Mouse (Mus musculus) heart, adult 2 months (tissue): Measurements from ENCODE around the gene Olfr55. TPM values are rescaled to one million over a fixed set of nuclear protein-coding genes. Genes with fewer than 3 reads are reported as not detected.
"Not testable (repeated sequence)": the region's sequence is repeated elsewhere in the genome, so short reads cannot be mapped to it uniquely, and the experiment has no call there.

Experiments used
- DNase-seq, 2 experiments: peaks; one replicate each; pipeline ENCODE4 v3.0.0; 2021
- H3K27ac ChIP-seq: fragments of 200-600 bp; 2 replicates; pipeline ENCODE4 v1.8.1; 2022
- H3K27me3 ChIP-seq: fragments of 200-500 bp; 2 replicates; pipeline ENCODE4 v1.6.1; 2012; ENCODE audit warnings: mild to moderate bottlenecking, low read length, inconsistent platforms, mixed read lengths; ENCODE audit not compliant: control insufficient read depth, insufficient read depth
- H3K36me3 ChIP-seq: fragments of 200-500 bp; 2 replicates; pipeline ENCODE4 v1.6.1; 2012; ENCODE audit warnings: low read length, inconsistent platforms; ENCODE audit not compliant: control insufficient read depth, insufficient read depth
- H3K4me1 ChIP-seq: fragments of 200-500 bp; 2 replicates; pipeline ENCODE4 v1.6.1; 2011; ENCODE audit warnings: low read length; ENCODE audit not compliant: control insufficient read depth, insufficient read depth
- H3K4me3 ChIP-seq: fragments of 200-600 bp; 2 replicates; pipeline ENCODE4 v1.8.1; 2022
- H3K79me2 ChIP-seq: fragments of 200-500 bp; replicated peaks from 2 replicates; pipeline ENCODE4 v1.6.1; 2012; ENCODE audit warnings: mild to moderate bottlenecking, inconsistent platforms, low read length, moderate library complexity, mixed read lengths; ENCODE audit not compliant: control insufficient read depth, insufficient read depth
- H3K9ac ChIP-seq: fragments of 200-500 bp; 2 replicates; pipeline ENCODE4 v1.6.1; 2012; ENCODE audit warnings: low read depth, mild to moderate bottlenecking, control low read depth, inconsistent platforms, low read length, mixed read lengths
- CTCF ChIP-seq: fragments of 200-600 bp; IDR thresholded peaks from 2 replicates; pipeline ENCODE4 v1.8.1; 2022; ENCODE audit warnings: antibody characterized with exemption, mild to moderate bottlenecking, moderate library complexity
- EP300 ChIP-seq: fragments of 200-500 bp; IDR thresholded peaks from 2 replicates; pipeline ENCODE4 v1.6.1; 2011; ENCODE audit warnings: low read depth, low read length, control low read depth; ENCODE audit not compliant: insufficient read depth
- POLR2A ChIP-seq: fragments of 200-500 bp; IDR thresholded peaks from 2 replicates; pipeline ENCODE4 v1.6.1; 2011; ENCODE audit warnings: mild to moderate bottlenecking, low read depth, low read length, control low read depth; ENCODE audit not compliant: insufficient read depth
- WGBS: fragments of 180-500 bp; shearing (Covaris S2); methylation state at CpG from one replicate; pipeline ENCODE4 v1.1.7; 2018; 5-methylcytosine and 5-hydroxymethylcytosine counted together
- intact Hi-C: fragments of 180-260 bp; cut with DNase I; formaldehyde crosslinking; loops from one replicate; pipeline ENCODE4 v1.15.1; 2025
- long read RNA-seq: library from polyadenylated mRNA; stranded (forward); transcript quantifications from one replicate; pipeline ENCODE4 v2.0.0, GENCODE M21; 2021
- polyA plus RNA-seq: library from polyadenylated mRNA; depleted of rRNA; stranded (reverse); fragments of >200 nt; gene quantifications from 2 replicates; pipeline ENCODE4 v1.2.3, GENCODE M21; 2012; rRNA removed
- total RNA-seq, 2 experiments: library from RNA; stranded (reverse); gene quantifications; 2 replicates each; pipeline ENCODE4 v1.2.3; 2021

Gene Olfr55
- total RNA-seq (not detected), polyA plus RNA-seq (not detected in 2 replicates)
- long read RNA-seq, partial matches to known transcripts: 0 of 1 reads
- long read RNA-seq, other reads (novel, unspliced or antisense): 1 of 1 reads

GRCm38 (mm10) chr17:33168147-33168546 is at the start of gene Olfr55:
Gene Olfr55 (plus strand): TSS chr17:33168447.
- DNase-seq, H3K4me1 ChIP-seq, H3K27ac ChIP-seq, H3K36me3 ChIP-seq, H3K9ac ChIP-seq, H3K27me3 ChIP-seq, H3K79me2 ChIP-seq, H3K4me3 ChIP-seq, intact Hi-C loops: not testable (repeated sequence)
- WGBS: 68% methylated on average over 1 of the region's 1 CpGs

- TF ChIP-seq POLR2A (no peak), EP300 (no peak), CTCF (no peak)
Observed at GRCm38 (mm10) chr17:33124546-33124945, 43.7 kb upstream of the Olfr55 start.

DNA sequence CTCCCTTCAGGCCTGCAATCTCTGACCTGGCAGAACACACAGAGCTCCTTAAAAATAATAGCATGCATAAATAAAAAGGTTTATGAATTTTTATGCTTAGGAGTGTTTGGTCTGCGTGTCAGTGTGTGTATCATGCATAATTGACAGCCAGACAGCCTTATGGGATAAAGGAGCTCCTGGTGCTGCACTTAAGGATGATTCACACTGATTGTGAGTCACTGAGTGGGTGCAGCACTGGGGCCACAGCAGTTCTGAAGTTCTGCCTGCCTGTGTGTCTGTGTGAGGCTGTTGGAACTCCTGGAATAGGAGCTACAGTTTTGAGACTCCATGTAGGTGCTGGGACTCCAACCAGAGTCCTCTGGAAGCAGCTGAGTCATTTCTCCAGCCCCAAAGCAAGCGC is 42.0 kb upstream of the Olfr55 start:
- Histone ChIP-seq H3K27me3 (no peaks in the 10 kb centered on the region), H3K4me3 (no peak overlapping the region), H3K27ac (no peak overlapping the region), H3K79me2 (no peaks in the 10 kb centered on the region), H3K9ac (no peak overlapping the region), H3K4me1 (no peaks in the 10 kb centered on the region), H3K36me3 (no peaks in the 10 kb centered on the region)
- intact Hi-C loops: no loop called here
- WGBS: 51% methylated on average over 2 of the region's 2 CpGs
- no peak for DNase-seq
- no peak for TF ChIP-seq POLR2A
- no peak for TF ChIP-seq CTCF
- TF ChIP-seq EP300: no peak

More at GRCm38 (mm10) chr17:33124546-33124945, 43.7 kb upstream of the Olfr55 start:
- H3K4me3 ChIP-seq: no peak overlapping the region
- no peaks in the 10 kb centered on the region for H3K79me2 ChIP-seq
- no peaks in the 10 kb centered on the region for H3K4me1 ChIP-seq
- no peak overlapping the region for H3K27ac ChIP-seq
- no peaks in the 10 kb centered on the region for H3K27me3 ChIP-seq
- intact Hi-C loops: no loop called here
- H3K9ac ChIP-seq: no peak overlapping the region
- H3K36me3 ChIP-seq: no peaks in the 10 kb centered on the region
- DNase-seq: no peak

- no peak within 1 kb of the TSS for H3K9ac ChIP-seq
Observed at GRCm38 (mm10) chr17:33139261-33139820, 28.9 kb upstream of the Olfr55 start, which contains the start of gene Morc2b. Gene Morc2b (minus strand): TSS chr17:33139683.

DNA sequence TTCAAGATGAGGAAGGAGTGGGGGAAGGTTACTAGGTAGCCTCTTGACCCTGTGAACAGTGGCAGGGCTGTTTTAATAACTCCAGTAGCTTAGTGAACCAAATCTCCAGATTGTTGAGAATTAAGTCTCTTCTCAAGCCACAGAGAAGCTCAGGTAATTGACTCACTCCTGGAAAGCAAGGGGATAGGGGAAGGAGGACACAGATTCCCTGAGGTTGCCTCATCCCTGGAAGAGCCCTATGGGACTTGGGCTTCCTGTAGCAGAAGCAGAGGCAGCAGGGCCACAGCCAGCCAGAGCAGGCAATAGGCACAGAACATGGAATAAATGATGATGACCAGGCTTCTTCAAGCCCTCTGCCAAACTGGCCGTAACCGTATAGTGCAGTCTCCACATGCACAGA is 22.8 kb downstream of the Olfr55 start, which contains the start of gene Olfr239:
TSS of gene Olfr239 (plus strand) at position 301 of the 400 bp plus-strand sequence.
- DNase-seq, H3K27me3 ChIP-seq, H3K79me2 ChIP-seq, H3K4me3 ChIP-seq, H3K27ac ChIP-seq, H3K36me3 ChIP-seq, H3K4me1 ChIP-seq, H3K9ac ChIP-seq, intact Hi-C loops: not testable (repeated sequence)
- WGBS: no CpG with 5 or more reads among the region's 2 CpGs

More at GRCm38 (mm10) chr17:33139261-33139820, 28.9 kb upstream of the Olfr55 start, which contains the start of gene Morc2b:
- Histone ChIP-seq H3K27me3 (0 out of 2 replicates have a peak, but pooled peaks cover 2% of the 10 kb centered on the region), H3K79me2 (no peaks in the 10 kb centered on the region), H3K4me3 (no peak within 1 kb of the TSS), H3K4me1 (no peaks in the 10 kb centered on the region), H3K27ac (no peak within 1 kb of the TSS), H3K36me3 (no peaks in the 10 kb centered on the region)
- no peak for TF ChIP-seq EP300
- intact Hi-C loops: no loop called here
- DNase-seq: no peak
- WGBS: 71% methylated on average over 18 of the region's 18 CpGs

DNA sequence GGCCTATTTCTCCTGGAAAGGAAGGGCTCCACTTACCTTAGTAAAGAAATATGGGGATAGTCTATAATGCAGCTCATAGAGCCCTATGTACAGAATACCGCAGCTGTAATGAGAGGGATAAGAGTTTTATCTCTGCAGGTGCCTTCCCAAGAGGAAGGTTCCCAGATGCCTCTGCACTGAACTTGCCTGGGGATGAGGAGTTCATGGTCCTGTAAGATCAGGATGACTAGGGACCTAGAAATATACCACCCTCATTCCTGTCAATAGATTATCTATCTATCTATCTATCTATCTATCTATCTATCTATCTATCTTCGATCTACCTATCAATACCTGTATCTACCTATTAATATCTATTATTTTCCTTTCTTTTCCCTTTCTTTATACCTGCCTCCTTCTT is 53.3 kb downstream of the Olfr55 start, which contains the start of gene Olfr1564:
TSS of gene Olfr1564 (minus strand) at position 101 of the 400 bp plus-strand sequence.
- intact Hi-C loops: no loop called here
- H3K9ac ChIP-seq: no peak within 1 kb of the TSS
- TF ChIP-seq EP300: no peak
- no peak within 1 kb of the TSS for H3K27ac ChIP-seq
- DNase-seq: no peak
- no peaks in the 10 kb centered on the region for H3K4me1 ChIP-seq
- no peaks in the 10 kb centered on the region for H3K36me3 ChIP-seq
- 68% methylated on average over 2 of the region's 2 CpGs for WGBS
- H3K79me2 ChIP-seq: no peaks in the 10 kb centered on the region
- no peaks in the 10 kb centered on the region for H3K27me3 ChIP-seq
- H3K4me3 ChIP-seq: no peak within 1 kb of the TSS

Other genes starting within 250 kb of the Olfr55 start
- 10 to 100 TPM; 11.2 to 12.7 TPM for gene Cyp4f13, start 221.0 kb upstream of the Olfr55 start, total RNA-seq
- 21.1 and 22.9 TPM in 2 replicates for gene Cyp4f13, start 221.0 kb upstream of the Olfr55 start, polyA plus RNA-seq
- gene Zfp472, start 202.6 kb upstream of the Olfr55 start, total RNA-seq: 1 to 10 TPM; 2.3 to 2.7 TPM
- 0.62 and 0.79 TPM in 2 replicates for gene Zfp472, start 202.6 kb upstream of the Olfr55 start, polyA plus RNA-seq
- 1 to 10 TPM; 6.0 to 8.7 TPM for gene Zfp952, start 175.3 kb upstream of the Olfr55 start, total RNA-seq
- 2.2 and 4.5 TPM in 2 replicates for gene Zfp952, start 175.3 kb upstream of the Olfr55 start, polyA plus RNA-seq
- 1 to 10 TPM; 3.3 to 4.0 TPM for gene Zfp763, start 135.0 kb upstream of the Olfr55 start, total RNA-seq
- gene Zfp763, start 135.0 kb upstream of the Olfr55 start, polyA plus RNA-seq: 0.76 and 1.6 TPM in 2 replicates
- not detected for gene 4921501E09Rik, start 100.4 kb upstream of the Olfr55 start, total RNA-seq
- not detected in 2 replicates for gene 4921501E09Rik, start 100.4 kb upstream of the Olfr55 start, polyA plus RNA-seq
- gene Zfp563, start 79.1 kb upstream of the Olfr55 start, total RNA-seq: 1 to 10 TPM; 6.0 to 6.1 TPM
- gene Zfp563, start 79.1 kb upstream of the Olfr55 start, polyA plus RNA-seq: 1.7 and 2.5 TPM in 2 replicates
- gene Morc2b, start 28.8 kb upstream of the Olfr55 start, total RNA-seq: under 1 TPM; 0.09 to 0.10 TPM
- 0.20 and 0.32 TPM in 2 replicates for gene Morc2b, start 28.8 kb upstream of the Olfr55 start, polyA plus RNA-seq
- gene Olfr239, start 22.9 kb downstream of the Olfr55 start, total RNA-seq: not detected
- gene Olfr239, start 22.9 kb downstream of the Olfr55 start, polyA plus RNA-seq: not detected in 2 replicates
- under 1 TPM; 0.07 to 0.10 TPM for gene Olfr1564, start 53.2 kb downstream of the Olfr55 start, total RNA-seq
- gene Olfr1564, start 53.2 kb downstream of the Olfr55 start, polyA plus RNA-seq: 0.47 and 0.56 TPM in 2 replicates
- gene Zfp955a, start 86.7 kb downstream of the Olfr55 start, total RNA-seq: 1 to 10 TPM; 7.7 to 9.0 TPM
- gene Zfp955a, start 86.7 kb downstream of the Olfr55 start, polyA plus RNA-seq: 1.9 and 4.7 TPM in 2 replicates
- not detected for gene Olfr63, start 96.2 kb downstream of the Olfr55 start, total RNA-seq
- gene Olfr63, start 96.2 kb downstream of the Olfr55 start, polyA plus RNA-seq: not detected in 2 replicates
- 10 to 100 TPM; 11.3 to 11.6 TPM for gene Zfp955b, start 121.1 kb downstream of the Olfr55 start, total RNA-seq
- 2.6 and 5.4 TPM in 2 replicates for gene Zfp955b, start 121.1 kb downstream of the Olfr55 start, polyA plus RNA-seq
- gene Zfp81, start 190.4 kb downstream of the Olfr55 start, total RNA-seq: 1 to 10 TPM; 4.5 to 4.9 TPM
- gene Zfp81, start 190.4 kb downstream of the Olfr55 start, polyA plus RNA-seq: 0.68 and 2.2 TPM in 2 replicates
- 1 to 10 TPM; 3.7 to 4.4 TPM for gene Zfp101, start 226.2 kb downstream of the Olfr55 start, total RNA-seq
- 1.2 and 2.5 TPM in 2 replicates for gene Zfp101, start 226.2 kb downstream of the Olfr55 start, polyA plus RNA-seq